8 mouse cellular contexts compared by ENCODE assay signal in the genomic region with DNA sequence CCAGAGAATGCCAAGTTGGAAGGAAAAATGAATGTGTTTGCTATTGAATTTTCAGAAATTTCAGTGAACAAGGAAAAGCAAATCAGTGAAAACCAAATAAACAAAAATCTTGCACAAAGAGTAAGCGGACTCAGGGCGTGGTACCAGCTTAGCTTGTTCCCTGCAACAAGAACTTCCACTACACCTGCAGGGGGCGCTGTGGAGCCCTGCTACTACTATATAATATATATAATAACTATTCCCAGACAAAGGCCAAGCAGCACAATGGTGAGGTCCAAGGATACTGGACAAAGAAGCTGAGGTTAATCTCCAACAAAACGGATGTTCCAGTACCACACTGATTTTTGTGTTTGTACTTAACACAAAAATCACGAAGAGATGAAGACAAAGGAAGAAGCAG.
DNase-seq lines count a peak whose midpoint lies in the region.

No protein-coding gene starts in this region.

- DNase-seq in frontal cortex, postnatal 36 days (ENCODE audit: low spot score in 2 of 2), result peak; percentile 39 to 63
- no peak for DNase-seq in frontal cortex, postnatal 14 days (ENCODE audit: low spot score in 2 of 2)
- DNase-seq in right cerebral cortex, adult 18-20 months, result peak; percentile 39
- DNase-seq in right cerebral cortex, postnatal 25 days, result no peak
- peak; percentile 52 to 80 for DNase-seq in cerebellum, postnatal 25 days
- peak; percentile 64 for DNase-seq in induced T-regulatory cell, adult 2 months (ENCODE audit: low read depth)
- DNase-seq in mesoderm, embryonic 11.5 days (ENCODE audit: low read depth, low spot score), result peak; percentile 60
- DNase-seq in thymus, postnatal 36 days, result peak; percentile 43 to 46

Comparison
In these comparisons a context has a peak if more than half of its experiments do, and no peak if none do; other contexts are left out.
1. DNase-seq: peak in frontal cortex, postnatal 36 days (2 of 2), right cerebral cortex, adult 18-20 months (single experiment), cerebellum, postnatal 25 days (2 of 2), induced T-regulatory cell, adult 2 months (single experiment), mesoderm, embryonic 11.5 days (single experiment) and thymus, postnatal 36 days (2 of 2); none in frontal cortex, postnatal 14 days (0 of 2) and right cerebral cortex, postnatal 25 days (single experiment).